Mouse (Mus musculus) neural tube, embryonic 13.5 days (tissue): ENCODE results near the gene Zswim1. TPM values are rescaled to one million over a fixed set of nuclear protein-coding genes. Genes with fewer than 3 reads are reported as not detected.
A peak's percentile ranks its signal among the peaks of the same experiment; 100 is the strongest.
"Not testable (repeated sequence)": the region's sequence is repeated elsewhere in the genome, so short reads cannot be mapped to it uniquely, and the experiment has no call there.

Experiments used
- ATAC-seq: fragments of 200-750 bp; cut with Nextera tagmentation; 2 replicates; pipeline ENCODE4 v1.8.0; 2017; ENCODE audit warnings: low read depth, mild to moderate bottlenecking, moderate TSS enrichment, moderate library complexity
- H3K27ac ChIP-seq: fragments of 300-500 bp; sonication (generic); replicated peaks from 2 replicates; pipeline ENCODE4 v1.5.1; 2015; ENCODE audit warnings: moderate library complexity, mild to moderate bottlenecking, inconsistent platforms
- H3K27me3 ChIP-seq: fragments of 300-500 bp; sonication (generic); 2 replicates; pipeline ENCODE4 v1.6.1; 2015; ENCODE audit warnings: mild to moderate bottlenecking, inconsistent platforms
- H3K36me3 ChIP-seq: fragments of 300-500 bp; sonication (generic); 2 replicates; pipeline ENCODE4 v1.6.1; 2015; ENCODE audit warnings: mild to moderate bottlenecking, inconsistent platforms
- H3K4me1 ChIP-seq: fragments of 300-500 bp; sonication (generic); replicated peaks from 2 replicates; pipeline ENCODE4 v1.6.1; 2015; ENCODE audit warnings: inconsistent platforms
- H3K4me2 ChIP-seq: fragments of 300-500 bp; sonication (generic); 2 replicates; pipeline ENCODE4 v1.6.1; 2015; ENCODE audit warnings: inconsistent platforms, mild to moderate bottlenecking, moderate library complexity
- H3K4me3 ChIP-seq: fragments of 300-500 bp; sonication (generic); 2 replicates; pipeline ENCODE4 v1.5.1; 2015; ENCODE audit warnings: mild to moderate bottlenecking, inconsistent platforms
- H3K9ac ChIP-seq: fragments of 300-500 bp; sonication (generic); 2 replicates; pipeline ENCODE4 v1.6.1; 2015; ENCODE audit warnings: moderate library complexity, mild to moderate bottlenecking, inconsistent platforms
- H3K9me3 ChIP-seq: fragments of 300-500 bp; sonication (generic); 2 replicates; pipeline ENCODE4 v1.6.1; 2016; ENCODE audit warnings: inconsistent platforms
- WGBS: fragments of 180-500 bp; shearing (Covaris S2); methylation state at CpG from one replicate; pipeline ENCODE4 v1.1.7; 2015; 5-methylcytosine and 5-hydroxymethylcytosine counted together
- polyA plus RNA-seq: library from polyadenylated mRNA; unstranded; fragments of >200 nt; fragmentation: Nextera tagmentation; extraction: Ambion mirVana; gene quantifications from 2 replicates; pipeline ENCODE4 v1.2.1, GENCODE M21; 2015

Gene Zswim1
- polyA plus RNA-seq, 1 experiment from 2014 or later: 22.3 TPM

DNA sequence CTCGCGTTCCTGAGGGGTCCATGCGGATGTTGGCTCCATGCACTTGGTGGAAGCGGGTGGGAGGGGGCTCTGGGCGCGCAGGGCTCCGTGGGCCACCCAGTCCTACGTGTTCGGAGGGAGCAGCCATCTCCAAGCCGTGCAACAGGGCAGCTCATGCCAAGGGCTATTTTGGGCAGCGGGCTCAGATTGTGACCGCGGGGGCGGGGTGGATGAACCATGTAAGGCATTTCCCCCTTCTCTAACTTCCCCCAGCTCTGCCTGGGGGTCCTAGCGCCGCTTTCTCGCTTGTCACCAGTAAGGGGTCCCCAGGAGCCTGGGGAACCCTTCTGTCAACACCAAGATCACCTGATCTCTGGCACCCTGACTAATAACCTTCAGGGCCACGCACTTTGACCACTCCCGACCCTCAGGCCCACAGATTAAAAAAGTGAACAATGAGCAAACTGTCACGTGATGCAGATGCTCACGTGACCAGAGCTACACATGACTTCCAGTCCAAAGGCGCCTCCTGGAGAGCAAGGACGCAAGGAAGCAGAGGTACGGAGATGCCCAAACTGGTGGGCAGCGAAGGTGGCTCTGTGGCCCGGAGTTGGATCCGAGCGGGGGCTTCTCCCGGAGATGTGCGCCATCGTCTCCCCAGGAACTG is 11.0 kb downstream of the Zswim1 start, which contains the start of gene Neurl2:
Gene Neurl2 (minus strand): TSS at position 143 of the 646 bp plus-strand sequence.
- peaks cover 25% of the 10 kb centered on the region for H3K4me1 ChIP-seq
- peak within 1 kb of the TSS; percentile 59 for H3K4me3 ChIP-seq
- no peaks in the 10 kb centered on the region for H3K27me3 ChIP-seq
- H3K36me3 ChIP-seq: peaks cover 23% of the 10 kb centered on the region
- peak within 1 kb of the TSS; percentile 79 for H3K27ac ChIP-seq
- no peaks in the 10 kb centered on the region for H3K9me3 ChIP-seq
- H3K4me2 ChIP-seq: peak within 1 kb of the TSS; percentile 87
- ATAC-seq: peak; percentile 82
- H3K9ac ChIP-seq: peak within 1 kb of the TSS; percentile 76
- WGBS: under 1% methylated on average over 31 of the region's 31 CpGs

DNA sequence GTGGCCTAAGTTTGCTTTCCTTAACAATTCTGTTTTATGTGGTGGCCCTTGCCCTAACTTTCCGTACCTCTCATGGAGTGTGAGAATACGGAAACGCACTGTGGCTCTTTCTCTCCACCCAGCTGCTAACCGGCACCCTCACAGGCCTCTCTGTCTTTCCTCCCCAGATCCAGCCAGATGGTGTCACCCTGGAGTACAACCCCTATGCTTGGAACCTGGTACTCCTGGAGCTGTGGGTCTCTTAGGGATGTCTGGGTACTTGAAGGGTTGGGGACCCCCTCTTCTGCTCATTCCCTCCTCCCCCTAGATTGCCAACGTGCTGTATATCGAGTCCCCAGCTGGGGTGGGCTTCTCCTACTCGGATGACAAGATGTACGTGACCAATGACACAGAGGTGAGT is 12.0 kb downstream of the Zswim1 start:
- Histone ChIP-seq H3K27me3 (no peaks in the 10 kb centered on the region), H3K27ac (no peak overlapping the region), H3K9ac (peak overlapping the region; percentile 76), H3K9me3 (no peaks in the 10 kb centered on the region), H3K4me3 (peak overlapping the region; percentile 59), H3K4me2 (peak overlapping the region; percentile 87), H3K36me3 (peaks cover 27% of the 10 kb centered on the region), H3K4me1 (peaks cover 25% of the 10 kb centered on the region)
- 45% methylated on average over 8 of the region's 8 CpGs for WGBS
- no peak for ATAC-seq

DNA sequence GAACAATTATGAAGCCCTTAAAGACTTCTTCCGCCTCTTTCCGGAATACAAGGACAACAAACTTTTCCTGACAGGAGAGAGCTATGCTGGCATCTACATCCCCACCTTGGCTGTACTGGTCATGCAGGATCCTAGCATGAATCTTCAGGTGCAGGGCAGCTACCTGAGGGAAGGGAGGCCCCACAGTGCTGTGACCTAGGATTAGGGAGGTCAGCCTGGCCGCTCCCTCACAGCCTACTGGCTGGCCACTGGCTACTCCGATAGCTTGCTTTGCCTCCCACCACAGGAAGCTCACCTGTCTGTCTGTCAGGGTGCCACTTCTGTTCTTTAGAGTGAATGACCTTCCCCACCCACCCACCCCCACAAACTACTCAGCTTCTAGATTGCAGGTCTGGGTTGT is 12.7 kb downstream of the Zswim1 start:
- no peak overlapping the region for H3K9ac ChIP-seq
- no peak for ATAC-seq
- peaks cover 33% of the 10 kb centered on the region for H3K36me3 ChIP-seq
- peaks cover 25% of the 10 kb centered on the region for H3K4me1 ChIP-seq
- peak overlapping the region; percentile 59; the same call in 1 of the 2 replicates for H3K4me3 ChIP-seq
- no peaks in the 10 kb centered on the region for H3K9me3 ChIP-seq
- H3K27ac ChIP-seq: no peak overlapping the region
- 98% methylated on average over 4 of the region's 4 CpGs for WGBS
- no peaks in the 10 kb centered on the region for H3K27me3 ChIP-seq
- peak overlapping the region; percentile 87 for H3K4me2 ChIP-seq

DNA sequence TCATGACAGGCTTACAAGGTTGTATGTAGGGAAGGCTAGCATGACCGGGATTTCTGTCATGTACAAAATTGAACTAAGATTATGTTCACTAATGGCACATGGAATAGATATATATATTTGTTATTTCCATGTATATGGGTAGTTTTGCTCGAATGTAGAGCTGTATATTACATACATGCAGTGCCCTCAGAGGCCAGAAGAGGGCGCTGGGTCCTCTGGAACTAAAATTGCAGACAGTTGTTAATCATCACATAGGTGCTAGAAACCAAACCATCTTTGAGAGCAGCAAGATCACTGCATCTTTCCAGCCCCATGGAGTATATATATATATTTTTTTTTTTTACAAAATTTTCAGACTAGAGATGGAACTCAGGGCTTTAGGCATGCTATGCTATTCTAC is 23.3 kb downstream of the Zswim1 start:
- Histone ChIP-seq H3K36me3 (no peaks in the 10 kb centered on the region), H3K4me1 (no peaks in the 10 kb centered on the region), H3K9me3 (no peaks in the 10 kb centered on the region), H3K4me2 (no peak overlapping the region), H3K9ac (no peak overlapping the region), H3K4me3 (no peak overlapping the region), H3K27ac (no peak overlapping the region), H3K27me3 (no peaks in the 10 kb centered on the region)
- WGBS: 59% methylated on average over 3 of the region's 3 CpGs
- no peak for ATAC-seq

DNA sequence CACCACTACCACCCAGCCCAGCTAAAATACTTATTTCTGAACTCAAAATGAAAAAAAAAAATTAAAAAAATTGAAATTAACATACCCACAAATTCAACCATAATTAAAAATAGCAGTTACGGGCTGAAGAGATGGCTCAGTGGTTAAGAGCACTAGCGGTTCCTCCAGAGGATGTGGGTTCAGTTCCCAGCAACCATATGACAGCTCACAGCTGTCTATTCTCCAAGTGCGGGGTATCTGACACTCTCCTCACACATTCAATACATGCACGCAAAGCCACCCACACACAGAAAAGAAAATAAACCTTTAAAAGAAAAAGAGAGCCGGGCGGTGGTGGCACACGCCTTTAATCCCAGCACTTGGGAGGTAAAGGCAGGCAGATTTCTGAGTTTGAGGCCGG is 27.6 kb downstream of the Zswim1 start:
- no peak overlapping the region for H3K4me3 ChIP-seq
- no peak overlapping the region for H3K4me2 ChIP-seq
- no peak overlapping the region for H3K27ac ChIP-seq
- no peak overlapping the region for H3K9ac ChIP-seq
- WGBS: 89% methylated on average over 8 of the region's 8 CpGs
- H3K4me1 ChIP-seq: no peaks in the 10 kb centered on the region
- no peaks in the 10 kb centered on the region for H3K36me3 ChIP-seq
- no peak for ATAC-seq
- peaks cover 5% of the 10 kb centered on the region; the same call in 1 of the 2 replicates for H3K27me3 ChIP-seq
- no peaks in the 10 kb centered on the region for H3K9me3 ChIP-seq

DNA sequence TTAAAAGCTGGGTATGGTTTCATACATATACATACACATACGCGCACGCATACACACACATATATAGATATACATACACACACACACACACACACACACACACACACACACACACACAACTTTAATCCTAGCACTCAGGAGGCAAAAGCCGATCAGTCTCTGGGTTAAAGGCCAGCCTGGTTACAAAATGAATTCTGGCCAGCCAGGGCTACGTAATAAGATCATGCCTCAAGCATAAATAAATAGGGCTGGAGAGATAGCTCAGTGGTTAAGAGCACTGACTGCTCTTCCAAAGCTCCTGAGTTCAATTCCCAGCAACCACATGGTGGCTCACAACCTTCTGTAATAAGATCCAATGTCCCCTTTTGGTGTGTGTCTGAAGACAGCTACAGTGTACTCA is 33.1 kb downstream of the Zswim1 start:
- Histone ChIP-seq H3K27me3 (peaks cover 51% of the 10 kb centered on the region), H3K4me3 (peak overlapping the region; percentile 45), H3K4me1 (peaks cover 27% of the 10 kb centered on the region), H3K4me2 (peak overlapping the region; percentile 85)
- WGBS: 82% methylated on average over 5 of the region's 5 CpGs
- H3K36me3 ChIP-seq, H3K9me3 ChIP-seq, H3K9ac ChIP-seq, H3K27ac ChIP-seq, ATAC-seq: not testable (repeated sequence)

DNA sequence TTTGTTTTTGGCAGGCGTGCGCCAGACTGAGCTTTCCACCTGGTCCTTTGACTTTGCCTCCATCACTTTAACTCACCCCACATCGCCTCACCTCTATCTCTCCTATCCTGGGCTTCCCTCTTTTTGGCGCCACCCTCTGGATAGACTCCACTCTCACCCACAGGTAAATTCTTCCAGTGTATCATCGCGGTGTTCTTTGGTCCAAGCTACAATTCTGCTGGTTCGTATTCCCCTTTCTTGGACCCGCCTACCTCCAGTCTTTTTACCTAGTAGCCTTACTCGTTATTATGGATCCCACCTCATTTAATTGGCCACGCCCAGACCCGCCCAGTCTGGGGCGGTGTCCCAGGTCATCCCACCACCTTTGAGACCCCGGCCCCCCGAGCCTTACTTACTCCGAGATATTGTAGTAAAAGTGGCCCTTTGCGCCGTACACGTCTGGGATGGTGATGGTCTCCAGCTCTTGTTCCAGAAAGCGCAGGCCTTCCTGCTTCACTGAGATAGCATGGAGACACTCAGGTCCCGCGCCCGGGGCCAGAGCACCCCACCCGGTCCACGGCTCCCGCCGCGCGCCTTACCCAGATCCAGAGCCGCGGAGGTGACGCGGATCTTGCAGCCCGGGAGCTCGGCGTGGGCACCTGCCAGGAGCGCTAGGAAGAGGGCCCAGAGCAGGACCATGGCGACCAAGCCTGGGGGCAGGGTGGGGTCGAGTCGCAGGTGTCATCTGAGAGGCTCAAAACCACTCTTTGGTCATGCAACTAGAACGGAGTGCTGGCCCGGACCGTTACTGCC is 34.0 kb downstream of the Zswim1 start:
- Histone ChIP-seq H3K27me3 (peaks cover 51% of the 10 kb centered on the region), H3K9me3 (no peaks in the 10 kb centered on the region), H3K9ac (peak overlapping the region; percentile 64), H3K4me2 (peak overlapping the region; percentile 85), H3K27ac (peak overlapping the region; percentile 53; the same call in 1 of the 2 replicates), H3K4me3 (peak overlapping the region; percentile 45), H3K4me1 (peaks cover 27% of the 10 kb centered on the region), H3K36me3 (no peaks in the 10 kb centered on the region)
- ATAC-seq: peak; percentile 37; the same call in 1 of the 2 replicates
- 1% methylated on average over 42 of the region's 42 CpGs for WGBS

DNA sequence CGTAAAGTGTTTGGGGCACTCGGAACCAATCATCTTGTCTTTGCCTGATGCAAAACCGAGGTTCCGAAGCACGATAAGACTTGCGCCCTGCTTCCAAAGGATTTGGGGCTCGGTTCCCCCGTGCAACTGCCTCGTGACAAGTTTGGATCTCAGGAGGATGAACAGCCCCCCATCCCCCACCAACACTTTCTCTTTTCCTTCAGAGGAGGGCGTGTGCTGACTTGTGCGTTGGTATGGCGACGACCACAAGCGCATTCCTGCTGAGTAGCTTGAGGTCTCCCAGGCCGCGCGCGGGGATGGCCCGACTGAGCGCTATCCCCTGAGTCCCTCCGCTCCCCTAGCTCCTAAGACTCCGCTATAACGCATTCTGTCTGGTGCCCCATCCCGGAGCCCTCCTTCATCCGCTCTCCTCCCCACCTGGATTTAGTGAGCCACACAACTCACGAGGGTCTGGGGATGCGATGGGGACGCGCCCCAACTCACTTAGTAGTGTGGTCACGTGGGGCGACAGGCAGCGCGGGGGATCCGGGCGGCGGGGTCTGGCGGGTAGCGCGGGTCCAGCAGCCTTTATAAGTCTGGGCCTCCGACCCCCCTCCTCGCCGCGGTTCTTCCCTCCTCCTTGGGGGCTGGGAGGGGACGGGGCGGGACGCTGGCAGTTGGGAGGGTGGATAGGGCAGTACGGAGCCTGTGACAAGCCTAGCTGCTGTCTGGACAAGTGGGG is 34.8 kb downstream of the Zswim1 start, which contains the start of gene Pltp:
Gene Pltp (minus strand): TSS at position 611 of the 721 bp plus-strand sequence.
- WGBS: under 1% methylated on average over 47 of the region's 47 CpGs
- peaks cover 51% of the 10 kb centered on the region for H3K27me3 ChIP-seq
- no peaks in the 10 kb centered on the region for H3K36me3 ChIP-seq
- peak within 1 kb of the TSS; percentile 64 for H3K9ac ChIP-seq
- peaks cover 35% of the 10 kb centered on the region for H3K4me1 ChIP-seq
- peak within 1 kb of the TSS; percentile 45 for H3K4me3 ChIP-seq
- peak within 1 kb of the TSS; percentile 85 for H3K4me2 ChIP-seq
- H3K9me3 ChIP-seq: no peaks in the 10 kb centered on the region
- H3K27ac ChIP-seq: peak within 1 kb of the TSS; percentile 53
- peak; percentile 82 for ATAC-seq

DNA sequence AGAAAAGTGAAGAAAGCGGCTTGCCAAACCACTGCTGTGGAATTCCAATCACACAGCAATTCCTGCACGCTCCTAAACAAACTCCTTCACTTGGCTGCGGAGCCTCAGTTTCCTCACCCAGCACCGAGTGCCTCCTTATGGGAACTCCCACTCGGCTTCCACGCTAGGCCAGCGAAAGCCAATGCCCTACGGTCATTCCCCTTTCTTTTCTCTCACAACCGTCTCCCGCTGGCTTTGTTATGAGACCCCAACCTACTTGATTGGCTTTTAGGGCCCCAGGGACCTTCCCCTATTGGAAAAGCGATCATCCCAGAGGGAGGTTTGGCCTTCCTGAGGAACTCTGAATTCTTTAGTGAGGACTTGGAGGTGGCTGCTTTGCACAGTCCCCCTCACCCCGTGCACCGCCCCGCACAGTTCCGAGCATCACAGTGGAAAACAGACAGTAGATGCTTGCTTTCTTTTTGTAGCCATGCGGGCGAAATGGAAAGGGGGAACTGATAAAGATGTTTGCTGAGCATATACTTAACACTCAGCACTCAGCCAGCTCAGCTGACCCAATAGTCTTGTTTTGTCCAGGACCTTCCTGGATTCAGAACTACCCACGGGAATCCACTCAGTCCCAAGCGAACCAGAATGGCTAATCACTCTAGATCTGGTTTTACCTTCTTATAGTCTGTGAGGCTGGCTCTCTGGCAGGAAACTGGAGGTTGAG is 35.5 kb downstream of the Zswim1 start:
- peak overlapping the region; percentile 85 for H3K4me2 ChIP-seq
- peaks cover 37% of the 10 kb centered on the region for H3K4me1 ChIP-seq
- ATAC-seq: peak; percentile 32
- H3K27ac ChIP-seq: peak overlapping the region; percentile 49; the same call in 1 of the 2 replicates
- no peaks in the 10 kb centered on the region for H3K36me3 ChIP-seq
- no peaks in the 10 kb centered on the region for H3K9me3 ChIP-seq
- WGBS: 3% methylated on average over 19 of the region's 19 CpGs
- H3K9ac ChIP-seq: peak overlapping the region; percentile 64
- peak overlapping the region; percentile 45 for H3K4me3 ChIP-seq
- H3K27me3 ChIP-seq: peaks cover 51% of the 10 kb centered on the region

DNA sequence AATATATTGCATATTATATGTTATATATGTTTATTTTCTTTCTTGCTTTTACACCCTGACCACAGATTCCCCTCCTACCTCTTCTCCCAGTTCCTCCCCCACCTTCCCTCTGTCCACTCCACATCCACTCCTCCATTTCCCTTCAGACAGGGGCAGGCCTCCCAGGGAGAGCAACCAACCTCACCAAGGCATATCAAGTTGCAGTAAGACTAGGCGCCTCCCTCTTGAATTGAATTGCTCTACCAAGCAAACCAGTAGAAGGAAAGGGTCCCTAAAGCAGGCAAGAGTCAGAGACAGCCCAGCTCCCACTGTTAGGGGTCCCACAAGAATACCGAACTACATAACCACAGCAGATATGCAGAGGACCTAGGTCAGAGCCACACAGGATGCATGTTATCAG is 36.7 kb downstream of the Zswim1 start:
- WGBS: 51% methylated on average over 2 of the region's 2 CpGs

DNA sequence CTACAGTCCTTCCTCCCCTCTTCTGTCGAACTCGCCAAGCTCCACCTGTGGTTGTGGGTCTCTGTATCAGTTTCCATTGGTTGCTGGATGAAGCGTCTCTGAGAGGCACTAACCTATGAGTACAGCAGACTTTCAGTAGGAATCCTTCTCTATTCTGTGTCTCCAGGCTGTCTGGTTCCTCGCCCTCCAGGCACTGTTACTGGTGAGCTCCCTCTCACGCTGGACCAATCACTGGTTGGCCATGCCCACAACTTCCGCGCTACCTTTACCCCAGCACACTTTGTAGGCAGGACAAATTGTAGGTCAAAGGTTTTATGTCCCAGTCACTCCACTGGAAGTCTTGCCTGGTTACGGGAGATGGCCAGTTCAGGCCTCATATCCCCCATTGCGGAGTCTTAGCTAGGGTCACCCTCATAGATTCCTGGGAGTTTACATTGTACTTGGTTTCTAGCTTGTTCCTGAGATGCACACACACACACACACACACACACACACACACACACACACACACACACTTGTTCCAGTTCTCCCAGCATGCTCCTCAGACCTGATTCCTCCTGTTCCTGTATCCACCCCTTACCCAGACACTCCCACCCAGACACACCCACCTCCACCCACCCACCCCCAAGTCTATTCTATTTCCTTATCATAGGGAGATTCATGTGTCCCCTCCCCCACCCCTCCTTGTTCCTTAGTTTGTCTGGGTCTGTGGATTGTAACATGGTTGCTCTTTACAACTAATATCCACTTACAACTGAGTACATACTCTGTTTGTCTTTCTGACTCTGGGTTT is 37.4 kb downstream of the Zswim1 start:
- no peak overlapping the region for H3K9ac ChIP-seq
- H3K36me3 ChIP-seq: no peaks in the 10 kb centered on the region
- H3K27me3 ChIP-seq: peaks cover 48% of the 10 kb centered on the region
- WGBS: 64% methylated on average over 9 of the region's 9 CpGs
- H3K4me1 ChIP-seq: peaks cover 37% of the 10 kb centered on the region
- no peak for ATAC-seq
- H3K27ac ChIP-seq: no peak overlapping the region
- H3K4me2 ChIP-seq: no peak overlapping the region
- H3K4me3 ChIP-seq: no peak overlapping the region
- H3K9me3 ChIP-seq: no peaks in the 10 kb centered on the region

More for the DNA sequence above, 36.7 kb downstream of the Zswim1 start:
- H3K9me3 ChIP-seq: no peaks in the 10 kb centered on the region
- H3K36me3 ChIP-seq: no peaks in the 10 kb centered on the region
- H3K4me1 ChIP-seq: peaks cover 37% of the 10 kb centered on the region
- ATAC-seq: no peak
- H3K4me2 ChIP-seq: no peak overlapping the region
- no peak overlapping the region for H3K9ac ChIP-seq
- H3K27ac ChIP-seq: no peak overlapping the region
- H3K27me3 ChIP-seq: peaks cover 51% of the 10 kb centered on the region
- no peak overlapping the region for H3K4me3 ChIP-seq
